Mouse (Mus musculus) kidney, embryonic 14.5 days (tissue): ENCODE measurements around the gene Timm8a2. TPM values are rescaled to one million over a fixed set of nuclear protein-coding genes. Genes with fewer than 3 reads are reported as not detected.
A peak's percentile ranks its signal among the peaks of the same experiment; 100 is the strongest.

ENCODE experiments used
- ATAC-seq: fragments of 200-750 bp; cut with Nextera tagmentation; 2 replicates; pipeline ENCODE4 v1.8.0; 2017; ENCODE audit warnings: moderate number of reproducible peaks, mild to moderate bottlenecking, moderate TSS enrichment, moderate library complexity; ENCODE audit not compliant: low FRiP score, low TSS enrichment
- H3K27ac ChIP-seq: fragments of 300-500 bp; sonication (generic); 2 replicates; pipeline ENCODE4 v1.5.1; 2014; ENCODE audit warnings: low read depth, mild to moderate bottlenecking, low read length, moderate library complexity, mixed read lengths
- H3K27me3 ChIP-seq: fragments of 300-500 bp; sonication (generic); 2 replicates; pipeline ENCODE4 v1.6.1; 2014; ENCODE audit warnings: mild to moderate bottlenecking, low read length; ENCODE audit not compliant: control insufficient read depth, insufficient read depth
- H3K36me3 ChIP-seq: fragments of 300-500 bp; sonication (generic); 2 replicates; pipeline ENCODE4 v1.6.1; 2014; ENCODE audit warnings: low read length, mixed read lengths; ENCODE audit not compliant: control insufficient read depth, insufficient read depth
- H3K4me1 ChIP-seq: fragments of 300-500 bp; sonication (generic); 2 replicates; pipeline ENCODE4 v1.6.1; 2014; ENCODE audit warnings: low read length, mixed read lengths; ENCODE audit not compliant: control insufficient read depth, insufficient read depth
- H3K4me2 ChIP-seq: fragments of 300-500 bp; sonication (generic); replicated peaks from 2 replicates; pipeline ENCODE4 v1.6.1; 2014; ENCODE audit warnings: low read depth, mild to moderate bottlenecking, low read length
- H3K4me3 ChIP-seq: fragments of 300-500 bp; sonication (generic); 2 replicates; pipeline ENCODE4 v1.5.1; 2014; ENCODE audit warnings: mild to moderate bottlenecking, low read length
- H3K9ac ChIP-seq: fragments of 300-500 bp; sonication (generic); 2 replicates; pipeline ENCODE4 v1.6.1; 2014; ENCODE audit warnings: low read depth, mild to moderate bottlenecking, low read length, moderate library complexity
- H3K9me3 ChIP-seq: fragments of 300-500 bp; sonication (generic); 2 replicates; pipeline ENCODE4 v1.6.1; 2016; ENCODE audit warnings: low read length; ENCODE audit not compliant: control insufficient read depth
- WGBS: fragments of 180-500 bp; shearing (Covaris S2); extraction: QIAGEN DNeasy Blood & Tissue Kit; methylation state at CpG from one replicate; pipeline ENCODE4 v1.1.7; 2014; 5-methylcytosine and 5-hydroxymethylcytosine counted together
- polyA plus RNA-seq: library from polyadenylated mRNA; unstranded; fragments of >200 nt; fragmentation: Nextera tagmentation; extraction: Ambion mirVana; gene quantifications from 2 replicates; pipeline ENCODE4 v1.2.1, GENCODE M21; 2014

Timm8a2 gene
- polyA plus RNA-seq, 1 experiment from 2014 or later: not detected

DNA sequence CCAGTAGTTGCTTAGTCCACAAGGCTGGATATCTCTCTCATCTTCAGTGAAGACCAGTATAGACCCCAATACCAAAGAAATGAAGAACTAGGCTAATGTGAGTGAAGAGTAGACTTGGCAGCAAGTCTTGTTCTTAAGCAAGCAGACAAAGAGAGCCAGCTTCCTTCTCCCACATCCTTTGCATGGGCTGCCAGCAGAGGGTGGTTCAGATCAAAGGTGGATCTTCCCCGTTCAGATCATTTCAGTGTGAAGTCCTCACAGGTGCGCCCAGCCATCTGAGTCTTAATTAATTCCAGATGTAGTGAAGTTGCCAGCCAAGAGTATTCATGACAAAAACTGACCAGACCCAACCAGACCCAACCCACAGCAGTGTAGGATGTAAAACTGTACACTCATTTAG is 16.5 kb upstream of the Timm8a2 start:
- no peak overlapping the region for H3K27ac ChIP-seq
- H3K4me1 ChIP-seq: peaks cover 3% of the 10 kb centered on the region
- no peak overlapping the region for H3K9ac ChIP-seq
- no peak overlapping the region for H3K4me2 ChIP-seq
- peaks cover 7% of the 10 kb centered on the region for H3K36me3 ChIP-seq
- H3K9me3 ChIP-seq: no peaks in the 10 kb centered on the region
- WGBS: 68% methylated on average over 2 of the region's 2 CpGs
- H3K4me3 ChIP-seq: no peak overlapping the region
- H3K27me3 ChIP-seq: no peaks in the 10 kb centered on the region
- no peak for ATAC-seq

DNA sequence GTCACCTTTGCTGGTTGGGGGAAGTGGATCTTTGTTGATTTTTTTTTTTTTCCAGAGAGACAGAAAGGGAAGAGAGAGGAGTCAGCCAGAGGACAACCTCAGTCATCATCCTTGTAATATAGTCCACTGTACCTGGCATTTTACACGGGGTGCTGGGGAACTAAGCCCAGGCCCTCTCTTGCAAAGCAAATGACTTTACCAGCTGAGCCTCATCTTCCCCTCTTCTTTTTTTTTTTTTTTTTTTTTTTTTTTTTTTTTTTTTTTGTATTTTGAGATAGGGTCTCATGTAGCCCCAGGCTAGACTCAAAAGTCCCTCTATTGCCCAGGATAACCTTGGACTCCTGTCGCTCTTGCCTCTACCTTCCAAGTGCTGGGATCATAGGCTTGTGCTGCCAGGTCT is 15.1 kb upstream of the Timm8a2 start:
- no peaks in the 10 kb centered on the region for H3K4me1 ChIP-seq
- 79% methylated on average over 2 of the region's 2 CpGs for WGBS
- ATAC-seq: no peak

DNA sequence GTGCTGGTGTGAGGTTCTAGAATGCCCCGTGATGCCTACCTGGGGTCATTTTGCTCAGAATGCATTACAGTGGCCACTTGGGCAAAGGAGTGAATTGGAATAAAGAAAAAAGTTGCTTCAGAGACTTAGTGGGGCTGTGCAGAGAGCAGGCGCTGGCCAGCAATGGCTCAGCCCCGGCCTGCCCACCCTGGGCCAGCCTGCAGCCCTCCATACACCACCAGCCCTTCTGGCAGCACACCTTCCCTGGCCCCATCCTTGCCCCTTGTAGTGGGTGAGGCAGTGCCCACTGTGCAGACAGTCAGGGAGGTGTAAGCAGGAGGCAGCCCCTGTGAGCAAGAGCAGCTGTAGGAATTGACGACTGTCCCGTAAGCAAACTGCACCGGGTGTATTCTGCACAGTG is 13.9 kb upstream of the Timm8a2 start:
- ATAC-seq: 0 out of 2 replicates have a peak, but pooled peaks have one; percentile 16
- 94% methylated on average over 6 of the region's 6 CpGs for WGBS
- H3K4me3 ChIP-seq: no peak overlapping the region
- H3K4me1 ChIP-seq: no peaks in the 10 kb centered on the region
- H3K36me3 ChIP-seq: peaks cover 7% of the 10 kb centered on the region
- no peaks in the 10 kb centered on the region for H3K27me3 ChIP-seq
- H3K27ac ChIP-seq: no peak overlapping the region
- H3K9me3 ChIP-seq: no peaks in the 10 kb centered on the region
- no peak overlapping the region for H3K9ac ChIP-seq
- no peak overlapping the region for H3K4me2 ChIP-seq

More for the DNA sequence above, 15.1 kb upstream of the Timm8a2 start:
- no peaks in the 10 kb centered on the region for H3K9me3 ChIP-seq
- no peak overlapping the region for H3K4me2 ChIP-seq
- H3K4me3 ChIP-seq: no peak overlapping the region
- H3K27me3 ChIP-seq: no peaks in the 10 kb centered on the region
- H3K36me3 ChIP-seq: peaks cover 7% of the 10 kb centered on the region
- H3K9ac ChIP-seq: no peak overlapping the region
- H3K27ac ChIP-seq: no peak overlapping the region

DNA sequence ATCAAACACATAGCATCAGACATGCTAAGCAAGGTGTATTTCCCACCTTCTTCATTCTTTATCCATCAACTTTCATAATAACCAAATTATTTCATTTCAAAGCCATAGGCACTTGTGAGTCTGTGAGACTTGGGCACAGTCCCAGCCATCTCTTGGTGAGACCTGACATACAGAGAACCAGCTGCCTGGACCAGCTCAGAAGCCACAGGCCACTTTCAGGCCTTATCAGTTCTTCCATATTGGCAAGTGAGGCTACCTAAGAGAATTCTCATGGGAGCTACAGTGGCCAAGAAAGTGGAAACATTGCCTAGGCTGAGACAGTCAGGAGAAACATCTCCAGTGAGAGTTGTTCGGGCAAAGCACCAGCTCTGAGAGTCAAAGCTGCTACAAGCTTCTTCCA is 11.4 kb upstream of the Timm8a2 start:
- Histone ChIP-seq H3K9ac (no peak overlapping the region), H3K27ac (no peak overlapping the region), H3K4me2 (no peak overlapping the region), H3K36me3 (peaks cover 7% of the 10 kb centered on the region), H3K4me1 (no peaks in the 10 kb centered on the region), H3K9me3 (no peaks in the 10 kb centered on the region), H3K4me3 (no peak overlapping the region), H3K27me3 (no peaks in the 10 kb centered on the region)
- ATAC-seq: no peak
- WGBS: 79% methylated on average over 1 of the region's 1 CpGs

DNA sequence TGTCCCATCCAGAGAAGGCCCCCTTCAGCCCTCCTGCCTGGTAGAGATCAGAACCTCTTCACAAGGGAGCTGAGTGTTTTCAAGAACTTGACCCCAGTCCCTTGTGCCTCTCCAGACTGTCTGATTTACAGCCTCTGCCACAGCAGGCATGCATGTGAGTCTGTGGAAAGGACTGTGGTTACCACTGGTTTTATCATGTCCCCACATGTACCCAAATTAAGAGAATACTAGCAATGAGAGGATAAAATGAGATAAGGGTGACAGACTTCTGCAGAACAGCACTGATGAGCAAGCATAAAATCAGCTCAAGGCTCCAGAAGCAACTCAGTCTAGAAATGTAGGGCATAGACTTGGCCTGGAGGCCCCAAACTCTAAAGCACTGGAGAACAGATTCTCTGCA is 10.5 kb upstream of the Timm8a2 start:
- no peak overlapping the region for H3K27ac ChIP-seq
- H3K36me3 ChIP-seq: peaks cover 7% of the 10 kb centered on the region
- H3K9me3 ChIP-seq: no peaks in the 10 kb centered on the region
- no peaks in the 10 kb centered on the region for H3K4me1 ChIP-seq
- H3K27me3 ChIP-seq: no peaks in the 10 kb centered on the region
- no peak overlapping the region for H3K4me2 ChIP-seq
- no peak for ATAC-seq
- H3K4me3 ChIP-seq: no peak overlapping the region
- H3K9ac ChIP-seq: no peak overlapping the region

DNA sequence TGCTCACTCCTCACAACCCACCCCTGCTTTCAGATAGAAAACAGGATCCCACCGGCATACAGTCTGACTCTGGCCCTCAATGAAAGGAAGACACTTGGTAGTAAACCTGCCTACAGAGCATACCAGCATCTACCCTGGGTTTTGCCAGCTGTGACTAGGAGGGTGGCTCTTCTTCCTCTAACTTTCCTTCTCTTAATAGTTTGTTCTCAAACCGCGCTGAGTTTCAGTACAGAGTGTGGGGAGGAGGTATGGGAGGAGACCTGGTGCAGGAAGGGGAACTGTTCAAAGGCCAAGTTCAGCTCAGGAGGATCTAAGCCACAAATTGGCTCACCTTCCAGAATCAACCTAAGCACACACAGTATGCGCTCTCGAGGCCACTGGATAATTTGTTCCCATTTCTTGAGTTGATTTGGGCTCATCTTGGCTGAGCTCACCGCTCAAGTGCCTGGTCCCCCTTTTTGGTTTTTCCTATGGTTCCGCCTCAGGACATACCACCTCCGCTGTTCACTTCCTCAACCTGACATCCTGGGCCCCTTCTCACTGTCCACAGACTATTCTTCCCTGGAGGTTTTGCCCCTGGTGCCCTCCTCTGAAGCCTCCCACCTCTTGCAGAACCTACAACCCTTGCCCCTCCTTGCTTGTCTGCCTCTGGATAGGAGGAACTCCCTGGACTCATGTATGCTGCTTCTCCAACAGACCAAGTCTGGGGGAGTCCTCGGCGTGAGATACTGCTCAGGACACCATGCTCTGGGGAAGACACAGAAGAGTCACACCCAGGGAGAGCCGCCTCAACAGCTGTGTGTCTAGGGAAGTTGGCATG is 5.3 kb upstream of the Timm8a2 start:
- 88% methylated on average over 11 of the region's 11 CpGs for WGBS
- Histone ChIP-seq H3K4me1 (no peaks in the 10 kb centered on the region), H3K9me3 (no peaks in the 10 kb centered on the region), H3K4me3 (no peak overlapping the region), H3K9ac (no peak overlapping the region), H3K4me2 (no peak overlapping the region), H3K27me3 (no peaks in the 10 kb centered on the region), H3K36me3 (no peaks in the 10 kb centered on the region), H3K27ac (no peak overlapping the region)
- ATAC-seq: no peak

DNA sequence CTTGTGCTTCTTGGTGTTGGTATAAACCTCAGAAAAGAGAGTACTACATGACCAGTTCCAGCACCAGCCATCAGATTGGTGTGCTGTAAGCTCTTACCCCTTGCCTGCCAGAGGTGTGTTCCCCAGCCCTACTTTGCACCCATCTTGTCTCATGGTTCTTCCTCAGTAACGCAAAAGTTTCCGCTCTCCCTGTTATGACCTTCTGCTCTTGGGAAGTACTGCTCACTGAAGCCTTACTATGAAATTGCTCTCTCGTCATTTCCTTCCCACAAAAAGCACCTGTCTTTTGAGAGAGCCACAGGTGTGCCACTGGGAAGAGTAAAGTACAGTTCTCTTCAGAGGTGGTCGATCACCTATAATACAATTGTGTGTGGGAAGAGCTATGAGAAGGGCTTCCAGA is 4.6 kb upstream of the Timm8a2 start:
- no peaks in the 10 kb centered on the region for H3K9me3 ChIP-seq
- no peak for ATAC-seq
- WGBS: 75% methylated on average over 4 of the region's 4 CpGs
- H3K36me3 ChIP-seq: no peaks in the 10 kb centered on the region
- no peak overlapping the region for H3K4me2 ChIP-seq
- H3K9ac ChIP-seq: no peak overlapping the region
- no peaks in the 10 kb centered on the region for H3K4me1 ChIP-seq
- no peaks in the 10 kb centered on the region for H3K27me3 ChIP-seq
- no peak overlapping the region for H3K4me3 ChIP-seq
- no peak overlapping the region for H3K27ac ChIP-seq

DNA sequence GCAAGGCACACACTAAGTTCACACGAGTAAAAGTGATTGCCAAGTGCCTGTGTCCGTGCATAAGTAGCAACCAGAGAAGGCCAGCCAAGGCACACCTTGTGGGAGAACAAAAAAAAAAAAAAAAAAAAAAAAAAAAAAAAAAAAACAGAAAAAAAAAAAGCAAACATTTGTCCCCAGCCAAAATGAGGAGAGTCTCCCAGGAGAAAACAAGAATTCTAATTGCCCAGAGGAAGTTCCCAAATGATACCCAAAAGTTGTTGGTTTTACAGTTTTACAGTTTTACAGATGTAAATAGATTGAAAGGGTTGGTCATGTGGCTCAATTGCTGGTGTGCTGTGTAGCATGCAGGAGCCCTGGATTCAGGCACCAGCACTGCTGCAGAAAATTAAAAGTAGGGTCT is 2.4 kb upstream of the Timm8a2 start:
- H3K9ac ChIP-seq: no peak overlapping the region
- no peak overlapping the region for H3K4me2 ChIP-seq
- no peaks in the 10 kb centered on the region for H3K36me3 ChIP-seq
- no peak overlapping the region for H3K4me3 ChIP-seq
- H3K27ac ChIP-seq: no peak overlapping the region
- H3K4me1 ChIP-seq: no peaks in the 10 kb centered on the region
- ATAC-seq: no peak
- H3K9me3 ChIP-seq: no peaks in the 10 kb centered on the region
- 95% methylated on average over 2 of the region's 2 CpGs for WGBS
- no peaks in the 10 kb centered on the region for H3K27me3 ChIP-seq

DNA sequence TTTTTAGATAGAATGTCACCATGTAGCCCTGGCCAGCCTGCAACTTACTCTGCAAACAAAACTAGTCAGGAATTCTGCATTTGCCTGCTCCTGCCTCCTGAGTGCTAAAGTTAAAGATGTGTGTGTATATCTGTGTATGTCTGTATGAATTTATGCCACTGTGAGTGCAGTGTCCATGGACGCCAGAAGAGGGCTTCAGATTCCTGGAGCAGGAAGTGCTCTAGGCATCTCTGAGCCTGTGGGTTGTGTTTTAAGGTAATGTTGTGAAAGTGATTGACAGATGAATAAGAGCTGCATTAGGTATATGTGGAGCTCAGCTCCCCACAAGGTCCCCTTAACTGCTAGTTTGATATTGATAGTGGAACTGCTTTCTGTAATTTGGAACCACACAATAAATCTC is 707 bp downstream of the Timm8a2 start:
- 95% methylated on average over 1 of the region's 1 CpGs for WGBS
- Histone ChIP-seq H3K4me2 (no peak overlapping the region), H3K27ac (no peak overlapping the region), H3K4me3 (no peak overlapping the region), H3K9ac (no peak overlapping the region), H3K27me3 (no peaks in the 10 kb centered on the region), H3K9me3 (no peaks in the 10 kb centered on the region), H3K4me1 (no peaks in the 10 kb centered on the region), H3K36me3 (no peaks in the 10 kb centered on the region)
- ATAC-seq: no peak
